Mouse (Mus musculus) adipocyte (in vitro differentiated cells): ENCODE measurements around the gene Daam1.

Source experiments
- DNase-seq: peaks from one replicate; pipeline ENCODE4 v3.0.0-alpha.2; 2016; ENCODE audit warnings: low spot score

Gene Daam1

GRCm38 (mm10) chr12:71969941-71970629 lies 139.2 kb downstream of the Daam1 start:
- DNase-seq: no peak

GRCm38 (mm10) chr12:71970791-71971654 lies 140.1 kb downstream of the Daam1 start:
- DNase-seq: no peak

GRCm38 (mm10) chr12:71972126-71972525 lies 141.2 kb downstream of the Daam1 start:
- no peak for DNase-seq

- DNase-seq: no peak
These were observed 141.9 kb downstream of the Daam1 start for GRCm38 (mm10) chr12:71972619-71973266.

- DNase-seq: no peak
These were observed 142.7 kb downstream of the Daam1 start for GRCm38 (mm10) chr12:71973577-71973976.

GRCm38 (mm10) chr12:71975626-71976025 lies 144.7 kb downstream of the Daam1 start:
- DNase-seq: no peak

- no peak for DNase-seq
These were observed 145.6 kb downstream of the Daam1 start for GRCm38 (mm10) chr12:71976361-71976960.

- no peak for DNase-seq
These were observed 146.5 kb downstream of the Daam1 start for GRCm38 (mm10) chr12:71977364-71977763.

- DNase-seq: peak; percentile 41
These were observed 147.9 kb downstream of the Daam1 start for GRCm38 (mm10) chr12:71978513-71979352.

GRCm38 (mm10) chr12:71980166-71980565 lies 149.3 kb downstream of the Daam1 start:
- DNase-seq: no peak

- no peak for DNase-seq
These were observed 149.9 kb downstream of the Daam1 start for GRCm38 (mm10) chr12:71980746-71981145.

- DNase-seq: no peak
These were observed 150.4 kb downstream of the Daam1 start for GRCm38 (mm10) chr12:71981250-71981649.

GRCm38 (mm10) chr12:71981791-71982190 lies 150.9 kb downstream of the Daam1 start:
- DNase-seq: no peak

GRCm38 (mm10) chr12:71983102-71983715 lies 152.3 kb downstream of the Daam1 start:
- no peak for DNase-seq

GRCm38 (mm10) chr12:71987161-71987560 lies 156.3 kb downstream of the Daam1 start:
- DNase-seq: no peak

GRCm38 (mm10) chr12:71987885-71988284 lies 157.0 kb downstream of the Daam1 start:
- peak; percentile 7 for DNase-seq

GRCm38 (mm10) chr12:71989596-71989995 lies 158.7 kb downstream of the Daam1 start:
- DNase-seq: no peak

GRCm38 (mm10) chr12:71992599-71993210 lies 161.8 kb downstream of the Daam1 start:
- no peak for DNase-seq

- no peak for DNase-seq
These were observed 165.0 kb downstream of the Daam1 start for GRCm38 (mm10) chr12:71995831-71996230.

GRCm38 (mm10) chr12:71996920-71997319 lies 166.0 kb downstream of the Daam1 start:
- no peak for DNase-seq
